Mouse (Mus musculus) heart, postnatal 0 days (tissue): ENCODE results near the gene Spats2.

Experiments used
- CTCF ChIP-seq: IDR thresholded peaks from 2 replicates; pipeline ENCODE4 v1.5.1; 2016; ENCODE audit warnings: antibody characterized with exemption, control low read depth, low read depth
- EP300 ChIP-seq: IDR thresholded peaks from 2 replicates; pipeline ENCODE4 v1.6.1; 2016; ENCODE audit warnings: antibody characterized with exemption, low read depth

DNA sequence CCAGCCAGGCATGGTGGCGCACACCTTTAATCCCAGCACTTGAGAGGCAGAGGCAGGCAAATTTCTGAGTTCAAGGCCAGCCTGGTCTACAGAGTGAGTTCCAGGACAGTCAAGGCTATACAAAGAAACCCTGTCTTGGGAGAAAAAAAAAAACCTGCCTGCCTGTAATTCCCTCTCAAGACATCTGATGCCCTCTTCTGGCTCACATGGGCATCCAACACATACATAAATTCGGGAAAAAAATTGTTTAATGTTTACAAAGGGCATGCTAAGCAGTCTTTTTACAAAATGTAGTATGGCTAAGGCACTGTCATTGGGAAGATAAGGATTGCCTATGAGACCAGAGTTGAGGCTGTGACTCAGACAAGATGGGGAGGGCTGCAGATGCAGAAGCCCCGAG, 45.9 kb upstream of the Spats2 start:
- TF ChIP-seq CTCF: no peak
- TF ChIP-seq EP300: no peak
